Mouse (Mus musculus) liver, embryonic 16.5 days (tissue): ENCODE data around the gene Zdhhc7. TPM values are rescaled to one million over a fixed set of nuclear protein-coding genes. Genes with fewer than 3 reads are reported as not detected.

Source experiments
- ATAC-seq: fragments of 200-750 bp; cut with Nextera tagmentation; 2 replicates; pipeline ENCODE4 v1.8.0; 2017; ENCODE audit warnings: low read depth, mild to moderate bottlenecking, moderate number of reproducible peaks, moderate library complexity
- H3K27ac ChIP-seq: fragments of 300-500 bp; sonication (generic); 2 replicates; pipeline ENCODE4 v1.5.1; 2014; ENCODE audit warnings: mild to moderate bottlenecking, low read length
- H3K27me3 ChIP-seq: fragments of 300-500 bp; sonication (generic); 2 replicates; pipeline ENCODE4 v1.6.1; 2014; ENCODE audit warnings: low read depth, low read length, mixed read lengths; ENCODE audit not compliant: control insufficient read depth, insufficient read depth
- H3K36me3 ChIP-seq: fragments of 300-500 bp; sonication (generic); 2 replicates; pipeline ENCODE4 v1.6.1; 2014; ENCODE audit warnings: mild to moderate bottlenecking; ENCODE audit not compliant: control insufficient read depth, insufficient read depth
- H3K4me1 ChIP-seq: fragments of 300-500 bp; sonication (generic); 2 replicates; pipeline ENCODE4 v1.6.1; 2014; ENCODE audit warnings: low read depth, low read length, mixed read lengths; ENCODE audit not compliant: control insufficient read depth
- H3K4me2 ChIP-seq: fragments of 300-500 bp; sonication (generic); 2 replicates; pipeline ENCODE4 v1.6.1; 2014; ENCODE audit warnings: low read depth, low read length, mixed read lengths
- H3K4me3 ChIP-seq: fragments of 300-500 bp; sonication (generic); 2 replicates; pipeline ENCODE4 v1.5.1; 2014; ENCODE audit warnings: low read depth, mild to moderate bottlenecking, low read length
- H3K9ac ChIP-seq: fragments of 300-500 bp; sonication (generic); 2 replicates; pipeline ENCODE4 v1.6.1; 2014; ENCODE audit warnings: low read depth, low read length
- H3K9me3 ChIP-seq: fragments of 300-500 bp; sonication (generic); replicated peaks from 2 replicates; pipeline ENCODE4 v1.6.1; 2016; ENCODE audit warnings: low read length; ENCODE audit not compliant: control insufficient read depth
- WGBS: fragments of 180-500 bp; shearing (Covaris S2); extraction: QIAGEN DNeasy Blood & Tissue Kit; methylation state at CpG from one replicate; pipeline ENCODE4 v1.1.7; 2014; ENCODE audit not compliant: insufficient replicate concordance; 5-methylcytosine and 5-hydroxymethylcytosine counted together
- polyA plus RNA-seq: library from polyadenylated mRNA; unstranded; fragments of >200 nt; fragmentation: Nextera tagmentation; extraction: Ambion mirVana; gene quantifications from 2 replicates; pipeline ENCODE4 v1.2.1, GENCODE M21; 2015

Gene Zdhhc7
- polyA plus RNA-seq, 1 experiment from 2014 or later = 12.9 TPM

DNA sequence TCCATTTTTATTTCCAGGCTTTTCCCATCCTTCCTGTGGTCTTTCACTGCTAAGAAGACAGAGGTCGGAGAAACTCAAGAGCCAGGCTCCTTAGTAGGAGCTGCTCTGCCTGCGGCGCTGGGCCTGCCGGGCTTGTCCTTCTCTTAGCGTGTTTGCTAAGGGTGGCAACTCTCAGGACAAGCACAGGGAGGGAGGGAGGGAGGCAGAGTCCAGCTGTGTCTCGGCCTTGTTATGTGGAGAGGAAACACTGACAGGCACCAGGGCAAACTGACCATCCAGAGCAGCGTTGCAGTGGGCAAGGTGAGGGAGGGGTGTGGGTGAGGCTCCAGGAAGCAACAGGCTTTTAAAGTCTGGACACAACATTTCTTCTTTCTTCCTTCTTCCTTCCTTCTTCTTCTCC is 11.8 kb downstream of the Zdhhc7 start:
- H3K4me1 ChIP-seq = no peaks in the 10 kb centered on the region
- no peak overlapping the region for H3K9ac ChIP-seq
- H3K36me3 ChIP-seq = peaks cover 30% of the 10 kb centered on the region
- 68% methylated on average over 7 of the region's 7 CpGs for WGBS
- ATAC-seq = no peak
- no peak overlapping the region for H3K4me2 ChIP-seq
- no peak overlapping the region for H3K27ac ChIP-seq
- no peak overlapping the region for H3K4me3 ChIP-seq
- H3K9me3 ChIP-seq = no peaks in the 10 kb centered on the region
- H3K27me3 ChIP-seq = no peaks in the 10 kb centered on the region

DNA sequence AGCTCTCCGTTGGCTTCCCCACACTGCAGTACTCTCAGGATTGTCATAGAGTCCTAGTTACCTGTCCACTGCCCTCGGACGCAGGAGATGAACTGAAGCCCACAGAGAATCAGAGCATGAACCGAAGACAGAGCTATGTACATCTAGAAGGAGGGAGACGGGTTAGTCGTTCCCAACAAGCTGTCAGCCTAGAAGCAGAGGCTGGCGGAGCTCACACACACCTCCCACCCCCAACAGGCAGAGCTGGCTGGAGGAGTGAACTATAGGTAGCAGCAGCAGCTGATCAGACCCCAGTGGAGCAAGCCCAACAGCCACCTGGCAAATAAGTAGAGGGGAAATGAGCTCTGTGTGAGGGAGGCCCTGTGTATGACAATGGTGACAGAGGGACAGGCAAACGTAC is 16.5 kb downstream of the Zdhhc7 start:
- Histone ChIP-seq H3K9ac (no peak overlapping the region), H3K4me3 (no peak overlapping the region), H3K4me1 (no peaks in the 10 kb centered on the region), H3K9me3 (no peaks in the 10 kb centered on the region), H3K36me3 (peaks cover 26% of the 10 kb centered on the region), H3K4me2 (no peak overlapping the region), H3K27me3 (no peaks in the 10 kb centered on the region), H3K27ac (no peak overlapping the region)
- WGBS = 79% methylated on average over 8 of the region's 8 CpGs
- no peak for ATAC-seq

DNA sequence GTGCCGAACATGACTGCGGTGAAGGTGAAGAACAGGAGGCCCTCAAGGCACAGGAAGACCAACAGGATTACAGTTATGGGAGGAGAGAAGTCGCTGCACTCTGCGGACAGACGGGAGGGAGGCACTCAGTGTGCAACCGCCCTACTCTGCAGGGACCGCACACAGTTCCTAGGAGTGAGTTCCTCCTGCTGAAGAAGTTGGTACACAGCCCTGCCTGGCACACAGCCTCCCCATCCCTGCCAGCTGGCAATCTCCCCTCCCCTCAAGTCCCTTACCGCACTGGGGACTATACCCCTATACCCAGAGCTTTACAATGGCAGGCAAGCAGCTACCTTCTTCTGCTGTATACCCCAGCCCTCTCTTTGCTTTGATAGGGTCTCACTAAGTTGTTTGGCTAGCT is 18.0 kb downstream of the Zdhhc7 start:
- H3K36me3 ChIP-seq = peaks cover 26% of the 10 kb centered on the region
- no peaks in the 10 kb centered on the region for H3K27me3 ChIP-seq
- H3K9ac ChIP-seq = no peak overlapping the region
- no peak overlapping the region for H3K4me3 ChIP-seq
- no peaks in the 10 kb centered on the region for H3K9me3 ChIP-seq
- ATAC-seq = no peak
- H3K4me2 ChIP-seq = no peak overlapping the region
- 84% methylated on average over 8 of the region's 8 CpGs for WGBS
- no peak overlapping the region for H3K27ac ChIP-seq
- no peaks in the 10 kb centered on the region for H3K4me1 ChIP-seq

DNA sequence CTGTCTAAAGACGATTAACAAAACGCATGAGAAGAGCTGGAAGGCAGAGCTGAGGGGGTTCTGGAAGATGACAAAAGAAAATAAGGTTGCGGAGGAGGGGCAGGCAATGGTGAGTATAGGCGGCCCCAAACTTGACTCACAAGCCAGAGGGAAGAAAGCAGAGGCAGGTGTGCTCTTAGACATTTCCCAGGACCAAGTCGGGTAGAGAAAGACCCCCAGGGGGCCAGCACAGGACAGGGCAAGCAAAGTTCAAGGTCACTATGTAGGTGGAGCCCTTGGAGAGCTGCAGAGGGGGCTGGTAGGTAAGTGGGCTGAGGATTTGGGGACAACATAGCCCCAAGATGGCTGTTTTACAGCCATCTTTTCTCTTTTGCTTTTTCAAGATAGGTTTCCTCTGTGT is 21.9 kb downstream of the Zdhhc7 start:
- 56% methylated on average over 5 of the region's 5 CpGs for WGBS
- H3K4me3 ChIP-seq = no peak overlapping the region
- H3K27ac ChIP-seq = no peak overlapping the region
- H3K36me3 ChIP-seq = peaks cover 5% of the 10 kb centered on the region
- no peak overlapping the region for H3K9ac ChIP-seq
- no peaks in the 10 kb centered on the region for H3K4me1 ChIP-seq
- H3K4me2 ChIP-seq = no peak overlapping the region
- H3K9me3 ChIP-seq = no peaks in the 10 kb centered on the region
- no peak for ATAC-seq
- no peaks in the 10 kb centered on the region for H3K27me3 ChIP-seq

DNA sequence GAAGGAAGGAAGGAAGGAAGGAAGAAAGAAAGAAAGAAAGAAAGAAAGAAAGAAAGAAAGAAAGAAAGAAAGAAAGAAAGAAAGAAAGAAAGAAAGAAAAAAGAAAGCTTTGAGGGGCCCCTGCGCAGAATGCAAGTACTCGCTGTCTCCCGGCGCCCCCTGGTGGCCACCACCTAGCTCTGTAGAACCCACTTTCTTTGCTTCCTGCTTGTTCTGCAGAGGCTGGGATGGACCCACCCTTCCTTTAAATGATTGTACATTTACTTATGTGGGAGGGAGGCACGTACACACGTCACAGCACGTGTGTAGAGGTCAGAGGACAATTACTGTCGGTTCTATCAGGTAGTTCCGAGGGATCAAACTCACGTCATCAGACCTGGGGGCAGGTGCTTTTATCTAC is 23.2 kb downstream of the Zdhhc7 start:
- no peaks in the 10 kb centered on the region for H3K9me3 ChIP-seq
- 13% methylated on average over 10 of the region's 10 CpGs for WGBS
- peaks cover 3% of the 10 kb centered on the region for H3K36me3 ChIP-seq
- H3K27ac ChIP-seq = no peak overlapping the region
- H3K27me3 ChIP-seq = no peaks in the 10 kb centered on the region
- no peak overlapping the region for H3K4me2 ChIP-seq
- no peak overlapping the region for H3K9ac ChIP-seq
- no peaks in the 10 kb centered on the region for H3K4me1 ChIP-seq
- ATAC-seq = no peak
- no peak overlapping the region for H3K4me3 ChIP-seq

DNA sequence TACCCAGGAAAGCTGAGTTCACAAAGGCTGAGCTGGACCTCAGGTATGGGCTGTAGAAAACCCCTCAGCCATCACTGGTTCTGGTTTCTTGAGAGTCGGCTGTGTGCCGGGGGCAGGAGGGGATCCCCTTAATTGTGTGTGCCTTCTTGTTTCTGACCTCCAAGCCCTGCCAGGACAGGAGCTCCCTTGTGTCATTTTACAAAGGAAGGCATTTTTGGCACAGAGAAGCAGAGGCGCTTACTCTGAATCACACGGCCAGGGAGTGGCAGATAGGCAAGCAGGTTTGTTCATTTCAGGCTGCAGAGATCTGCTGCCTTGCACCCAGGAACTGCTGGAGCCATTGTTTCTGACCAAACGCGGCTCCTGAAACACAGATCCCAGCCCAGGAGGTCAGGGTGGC is 25.9 kb downstream of the Zdhhc7 start:
- Histone ChIP-seq H3K36me3 (no peaks in the 10 kb centered on the region), H3K9me3 (no peaks in the 10 kb centered on the region), H3K4me2 (no peak overlapping the region), H3K9ac (no peak overlapping the region), H3K27me3 (no peaks in the 10 kb centered on the region), H3K4me3 (no peak overlapping the region), H3K27ac (no peak overlapping the region), H3K4me1 (no peaks in the 10 kb centered on the region)
- WGBS = 48% methylated on average over 6 of the region's 6 CpGs
- ATAC-seq = no peak

DNA sequence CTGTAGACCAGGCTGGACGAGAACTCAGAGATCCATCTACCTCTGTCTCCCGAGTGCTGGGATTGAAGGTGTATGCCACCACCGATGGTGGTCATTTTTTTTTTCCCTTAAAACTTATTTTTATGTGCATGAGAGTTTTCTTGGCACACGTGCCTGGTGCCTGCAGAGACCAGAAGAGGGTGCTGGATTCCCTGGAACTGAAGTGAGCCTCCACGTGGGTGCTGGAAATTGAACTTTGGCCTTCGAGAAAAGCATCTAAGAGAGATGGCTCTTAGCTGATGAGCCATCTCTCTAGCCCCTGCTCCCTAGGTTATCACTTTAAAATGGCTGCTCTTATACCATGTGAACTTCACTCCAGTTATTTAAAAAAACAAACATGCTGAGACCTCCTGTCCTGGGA is 26.8 kb downstream of the Zdhhc7 start:
- H3K27ac ChIP-seq = no peak overlapping the region
- H3K4me1 ChIP-seq = no peaks in the 10 kb centered on the region
- 56% methylated on average over 6 of the region's 6 CpGs for WGBS
- ATAC-seq = no peak
- no peaks in the 10 kb centered on the region for H3K36me3 ChIP-seq
- no peak overlapping the region for H3K4me2 ChIP-seq
- no peak overlapping the region for H3K9ac ChIP-seq
- no peaks in the 10 kb centered on the region for H3K27me3 ChIP-seq
- H3K4me3 ChIP-seq = no peak overlapping the region
- no peaks in the 10 kb centered on the region for H3K9me3 ChIP-seq

DNA sequence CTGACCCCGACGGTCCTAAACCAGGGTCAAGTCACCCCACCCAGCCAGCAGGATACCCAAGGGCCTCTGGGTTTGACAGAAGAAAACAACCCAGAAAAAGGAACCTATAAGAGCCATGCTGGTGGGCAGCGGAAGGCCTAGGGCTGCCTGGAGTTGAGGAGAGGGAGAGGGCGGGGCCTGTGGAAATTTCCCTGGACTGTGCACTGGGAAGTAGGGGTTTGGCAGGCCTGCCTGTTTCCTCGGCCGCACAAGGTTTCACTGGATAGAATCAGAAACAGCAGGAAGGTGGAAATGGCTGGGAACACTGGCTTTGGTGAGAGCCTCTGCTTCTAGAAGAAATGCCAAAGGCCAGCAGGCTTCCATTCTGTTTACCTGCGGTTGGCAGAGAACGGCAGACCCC is 28.5 kb downstream of the Zdhhc7 start:
- no peaks in the 10 kb centered on the region for H3K4me1 ChIP-seq
- H3K4me2 ChIP-seq = no peak overlapping the region
- no peaks in the 10 kb centered on the region for H3K9me3 ChIP-seq
- no peaks in the 10 kb centered on the region for H3K36me3 ChIP-seq
- H3K9ac ChIP-seq = no peak overlapping the region
- WGBS = 68% methylated on average over 8 of the region's 8 CpGs
- ATAC-seq = no peak
- no peak overlapping the region for H3K4me3 ChIP-seq
- no peak overlapping the region for H3K27ac ChIP-seq
- H3K27me3 ChIP-seq = no peaks in the 10 kb centered on the region

DNA sequence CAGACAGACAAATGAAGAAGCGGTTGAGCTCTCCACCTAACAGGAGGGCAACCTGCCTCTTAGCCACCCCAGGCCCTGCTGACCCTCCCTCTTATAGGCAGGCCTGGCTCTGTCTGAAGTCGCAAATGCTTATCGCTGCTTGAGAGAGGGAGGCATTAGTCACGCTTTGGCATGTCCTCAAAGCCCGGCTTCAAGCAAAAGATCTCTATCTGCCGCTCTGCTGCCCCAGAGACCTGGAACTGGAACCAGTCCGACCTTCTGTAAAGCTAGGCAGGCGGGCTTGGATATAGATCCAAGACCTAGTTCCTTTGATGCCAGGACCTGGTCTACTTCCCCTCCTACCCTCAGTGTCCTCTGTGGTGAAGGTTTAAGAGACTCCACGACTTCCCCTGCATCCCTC is 29.0 kb downstream of the Zdhhc7 start:
- no peaks in the 10 kb centered on the region for H3K36me3 ChIP-seq
- WGBS = 64% methylated on average over 9 of the region's 9 CpGs
- no peak overlapping the region for H3K4me2 ChIP-seq
- ATAC-seq = no peak
- no peaks in the 10 kb centered on the region for H3K27me3 ChIP-seq
- H3K9me3 ChIP-seq = no peaks in the 10 kb centered on the region
- H3K27ac ChIP-seq = no peak overlapping the region
- no peaks in the 10 kb centered on the region for H3K4me1 ChIP-seq
- H3K9ac ChIP-seq = no peak overlapping the region
- H3K4me3 ChIP-seq = no peak overlapping the region

DNA sequence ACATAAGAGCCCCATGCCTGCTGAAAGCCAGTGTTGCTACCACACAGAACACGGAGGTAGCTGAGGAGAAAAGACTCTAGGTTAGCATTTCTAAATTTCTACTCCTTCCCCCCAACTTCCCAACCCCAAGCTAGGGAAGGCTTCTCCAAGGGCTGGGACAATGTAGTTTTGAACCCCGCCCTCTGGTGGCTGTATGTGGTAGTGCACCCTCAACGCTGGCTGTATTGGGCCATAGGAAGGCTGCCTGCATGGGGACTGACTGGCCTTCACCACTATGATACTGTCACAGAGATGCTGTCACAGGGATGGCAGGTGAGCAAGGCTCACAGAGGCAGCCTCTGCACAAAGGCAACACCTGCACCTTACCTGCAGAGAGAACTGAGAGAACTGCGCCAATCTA is 29.6 kb downstream of the Zdhhc7 start:
- WGBS = 24% methylated on average over 4 of the region's 4 CpGs
- Histone ChIP-seq H3K4me3 (no peak overlapping the region), H3K4me2 (no peak overlapping the region), H3K36me3 (no peaks in the 10 kb centered on the region), H3K4me1 (no peaks in the 10 kb centered on the region), H3K27ac (no peak overlapping the region), H3K9me3 (no peaks in the 10 kb centered on the region), H3K9ac (no peak overlapping the region), H3K27me3 (no peaks in the 10 kb centered on the region)
- peak; percentile 58; the same call in 1 of the 2 replicates for ATAC-seq
